Mouse (Mus musculus): ENCODE results near the gene Slit2. TPM values are rescaled to one million over a fixed set of nuclear protein-coding genes. Genes with fewer than 3 reads are reported as not detected.

Gene Slit2
- polyA plus RNA-seq, 1 experiment: 1.1 TPM

- Histone ChIP-seq H3K36me3 (ENCODE audit: control insufficient read depth, insufficient read depth, low read length) (no peaks in the 10 kb centered on the region), H3K4me3 (ENCODE audit: control insufficient read depth, low read depth, low read length) (no peak overlapping the region), H3K4me1 (ENCODE audit: control insufficient read depth, insufficient read depth, low read length) (no peaks in the 10 kb centered on the region), H3K27me3 (ENCODE audit: control insufficient read depth, insufficient read depth, low read length) (no peaks in the 10 kb centered on the region), H3K27ac (ENCODE audit: control insufficient read depth, insufficient read depth, low read depth, low read length) (no peak overlapping the region)
- no peak for TF ChIP-seq CTCF (IDR thresholded peaks at IDR 0.05; ENCODE audit: control insufficient read depth, insufficient read depth, insufficient replicate concordance, low read depth, low read length)
- no peak for TF ChIP-seq POLR2A (IDR thresholded peaks at IDR 0.05; ENCODE audit: control insufficient read depth, low read depth, low read length)
These were observed 337.7 kb downstream of the Slit2 start for GRCm38 (mm10) chr5:48320597-48320996.

DNA sequence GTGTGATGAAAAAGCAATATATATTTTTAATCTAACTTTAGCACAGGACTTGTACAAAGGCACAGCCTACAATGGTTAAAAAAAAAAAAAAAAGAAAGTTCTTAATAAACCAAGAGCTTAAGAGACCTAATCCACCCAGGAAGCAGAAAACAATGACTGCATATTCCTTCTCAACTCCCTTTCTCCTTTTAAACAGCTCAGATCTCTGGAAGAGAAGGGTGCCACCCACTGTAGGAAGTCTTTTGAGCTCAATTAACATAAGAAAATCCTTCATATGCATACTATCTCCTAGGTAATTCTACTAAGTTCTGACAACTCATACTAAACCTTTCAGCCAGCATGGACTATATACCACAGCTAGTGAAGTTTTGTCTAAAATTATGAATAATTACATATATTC, 343.3 kb downstream of the Slit2 start:
- Histone ChIP-seq H3K4me1 (ENCODE audit: control insufficient read depth, insufficient read depth, low read length) (no peaks in the 10 kb centered on the region), H3K27ac (ENCODE audit: control insufficient read depth, insufficient read depth, low read depth, low read length) (no peak overlapping the region), H3K36me3 (ENCODE audit: control insufficient read depth, insufficient read depth, low read length) (no peaks in the 10 kb centered on the region), H3K27me3 (ENCODE audit: control insufficient read depth, insufficient read depth, low read length) (no peaks in the 10 kb centered on the region), H3K4me3 (ENCODE audit: control insufficient read depth, low read depth, low read length) (no peak overlapping the region)
- TF ChIP-seq CTCF (IDR thresholded peaks at IDR 0.05; ENCODE audit: control insufficient read depth, insufficient read depth, insufficient replicate concordance, low read depth, low read length) (no peak), POLR2A (IDR thresholded peaks at IDR 0.05; ENCODE audit: control insufficient read depth, low read depth, low read length) (no peak)

GRCm38 (mm10) chr5:48327652-48328051, 344.7 kb downstream of the Slit2 start, which contains the start of gene 5730480H06Rik:
5730480H06Rik (plus strand) TSS chr5:48327952.
- TF ChIP-seq CTCF (IDR thresholded peaks at IDR 0.05; ENCODE audit: control insufficient read depth, insufficient read depth, insufficient replicate concordance, low read depth, low read length) (no peak), POLR2A (IDR thresholded peaks at IDR 0.05; ENCODE audit: control insufficient read depth, low read depth, low read length) (no peak)
- H3K27me3 ChIP-seq (ENCODE audit: control insufficient read depth, insufficient read depth, low read length): no peaks in the 10 kb centered on the region

GRCm38 (mm10) chr5:48329751-48330150, 346.8 kb downstream of the Slit2 start:
- Histone ChIP-seq H3K27me3 (ENCODE audit: control insufficient read depth, insufficient read depth, low read length) (no peaks in the 10 kb centered on the region), H3K27ac (ENCODE audit: control insufficient read depth, insufficient read depth, low read depth, low read length) (no peak overlapping the region), H3K36me3 (ENCODE audit: control insufficient read depth, insufficient read depth, low read length) (no peaks in the 10 kb centered on the region), H3K4me1 (ENCODE audit: control insufficient read depth, insufficient read depth, low read length) (no peaks in the 10 kb centered on the region), H3K4me3 (ENCODE audit: control insufficient read depth, low read depth, low read length) (no peak overlapping the region)
- TF ChIP-seq CTCF (IDR thresholded peaks at IDR 0.05; ENCODE audit: control insufficient read depth, insufficient read depth, insufficient replicate concordance, low read depth, low read length): no peak
- TF ChIP-seq POLR2A (IDR thresholded peaks at IDR 0.05; ENCODE audit: control insufficient read depth, low read depth, low read length): no peak

More at GRCm38 (mm10) chr5:48327652-48328051, 344.7 kb downstream of the Slit2 start, which contains the start of gene 5730480H06Rik:
- Histone ChIP-seq H3K4me3 (ENCODE audit: control insufficient read depth, low read depth, low read length) (no peak within 1 kb of the TSS), H3K4me1 (ENCODE audit: control insufficient read depth, insufficient read depth, low read length) (no peaks in the 10 kb centered on the region), H3K36me3 (ENCODE audit: control insufficient read depth, insufficient read depth, low read length) (no peaks in the 10 kb centered on the region), H3K27ac (ENCODE audit: control insufficient read depth, insufficient read depth, low read depth, low read length) (no peak within 1 kb of the TSS)

DNA sequence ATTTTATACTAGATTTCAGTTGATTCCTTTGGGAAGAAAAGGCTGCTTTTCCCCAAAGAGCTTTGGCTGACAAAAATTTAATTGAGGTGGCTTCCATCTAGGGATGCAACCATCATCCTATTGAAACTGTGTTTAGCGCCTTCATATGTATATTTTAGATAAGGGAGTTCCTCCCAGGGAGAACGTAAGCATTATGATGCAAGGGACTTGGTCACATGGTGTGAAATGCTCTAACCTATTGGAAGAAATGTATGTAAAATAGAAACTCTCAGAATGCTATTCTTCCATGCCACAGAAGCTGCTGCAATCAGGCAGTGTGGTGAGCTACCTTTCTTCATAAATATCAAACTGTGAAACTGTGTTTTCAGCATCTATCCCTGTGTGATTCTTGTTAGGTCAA, 347.9 kb downstream of the Slit2 start:
- Histone ChIP-seq H3K27me3 (ENCODE audit: control insufficient read depth, insufficient read depth, low read length) (no peaks in the 10 kb centered on the region), H3K4me3 (ENCODE audit: control insufficient read depth, low read depth, low read length) (no peak overlapping the region), H3K4me1 (ENCODE audit: control insufficient read depth, insufficient read depth, low read length) (no peaks in the 10 kb centered on the region), H3K27ac (ENCODE audit: control insufficient read depth, insufficient read depth, low read depth, low read length) (no peak overlapping the region), H3K36me3 (ENCODE audit: control insufficient read depth, insufficient read depth, low read length) (no peaks in the 10 kb centered on the region)
- no peak for TF ChIP-seq CTCF (IDR thresholded peaks at IDR 0.05; ENCODE audit: control insufficient read depth, insufficient read depth, insufficient replicate concordance, low read depth, low read length)
- no peak for TF ChIP-seq POLR2A (IDR thresholded peaks at IDR 0.05; ENCODE audit: control insufficient read depth, low read depth, low read length)

GRCm38 (mm10) chr5:48331441-48331840, 348.5 kb downstream of the Slit2 start:
- no peak for TF ChIP-seq CTCF (IDR thresholded peaks at IDR 0.05; ENCODE audit: control insufficient read depth, insufficient read depth, insufficient replicate concordance, low read depth, low read length)
- TF ChIP-seq POLR2A (IDR thresholded peaks at IDR 0.05; ENCODE audit: control insufficient read depth, low read depth, low read length): no peak
- no peaks in the 10 kb centered on the region for H3K27me3 ChIP-seq (ENCODE audit: control insufficient read depth, insufficient read depth, low read length)

GRCm38 (mm10) chr5:48333407-48333806, 350.5 kb downstream of the Slit2 start:
- H3K36me3 ChIP-seq (ENCODE audit: control insufficient read depth, insufficient read depth, low read length): no peaks in the 10 kb centered on the region
- no peaks in the 10 kb centered on the region for H3K27me3 ChIP-seq (ENCODE audit: control insufficient read depth, insufficient read depth, low read length)
- TF ChIP-seq POLR2A (IDR thresholded peaks at IDR 0.05; ENCODE audit: control insufficient read depth, low read depth, low read length) (no peak), CTCF (IDR thresholded peaks at IDR 0.05; ENCODE audit: control insufficient read depth, insufficient read depth, insufficient replicate concordance, low read depth, low read length) (no peak)
- H3K4me1 ChIP-seq (ENCODE audit: control insufficient read depth, insufficient read depth, low read length): no peaks in the 10 kb centered on the region
- no peak overlapping the region for H3K4me3 ChIP-seq (ENCODE audit: control insufficient read depth, low read depth, low read length)
- no peak overlapping the region for H3K27ac ChIP-seq (ENCODE audit: control insufficient read depth, insufficient read depth, low read depth, low read length)

More at GRCm38 (mm10) chr5:48331441-48331840, 348.5 kb downstream of the Slit2 start:
- H3K36me3 ChIP-seq (ENCODE audit: control insufficient read depth, insufficient read depth, low read length): no peaks in the 10 kb centered on the region
- no peak overlapping the region for H3K27ac ChIP-seq (ENCODE audit: control insufficient read depth, insufficient read depth, low read depth, low read length)
- H3K4me3 ChIP-seq (ENCODE audit: control insufficient read depth, low read depth, low read length): no peak overlapping the region
- H3K4me1 ChIP-seq (ENCODE audit: control insufficient read depth, insufficient read depth, low read length): no peaks in the 10 kb centered on the region

All from testis, adult 2 months (tissue).